Mouse (Mus musculus): ENCODE results near the gene AI467606. TPM values are rescaled to one million over a fixed set of nuclear protein-coding genes. Genes with fewer than 3 reads are reported as not detected.

AI467606 gene
- polyA plus RNA-seq, 1 experiment = 1.6 TPM

DNA sequence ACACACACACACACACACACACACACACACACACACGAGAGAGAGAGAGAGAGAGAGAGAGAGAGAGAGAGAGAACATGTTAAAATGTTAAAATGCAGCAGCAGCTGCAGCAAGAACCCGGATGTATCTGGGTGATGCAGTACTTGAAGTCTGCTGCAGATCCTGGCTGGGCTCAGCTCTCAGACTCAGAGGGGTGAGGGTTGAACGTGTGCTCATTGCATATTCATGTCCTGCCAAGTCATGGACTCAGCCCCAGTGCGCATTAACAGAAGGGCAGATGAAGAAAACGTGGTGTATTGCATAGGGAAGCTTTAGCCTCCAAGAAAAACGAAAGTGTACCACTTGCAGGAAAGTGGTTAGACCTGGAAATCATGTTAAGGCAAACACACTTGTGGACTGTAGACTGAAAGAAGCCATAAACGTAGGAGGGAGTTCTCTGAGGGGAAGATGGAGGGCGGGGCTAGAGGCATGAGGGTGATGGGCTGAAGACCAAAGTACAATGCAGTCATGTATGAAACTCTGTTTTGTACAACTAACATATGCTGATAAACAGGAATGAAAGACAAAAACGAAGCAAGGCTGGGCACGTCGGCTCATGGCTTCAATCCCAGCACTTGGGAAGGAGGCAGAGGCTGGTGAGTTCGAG is 22.6 kb downstream of the AI467606 start:
- Histone ChIP-seq H3K9ac (ENCODE audit: low read depth, poor library complexity, severe bottlenecking) (no peak overlapping the region), H3K9me3 (replicated peaks; ENCODE audit: control insufficient read depth, insufficient read depth, low read length, poor library complexity, severe bottlenecking) (no peaks in the 10 kb centered on the region), H3K4me3 (ENCODE audit: low read depth, low read length) (no peak overlapping the region), H3K27ac (ENCODE audit: insufficient read depth, low read length) (no peak overlapping the region), H3K4me1 (ENCODE audit: control insufficient read depth, insufficient read depth, low read length) (peaks cover 12% of the 10 kb centered on the region), H3K27me3 (ENCODE audit: control insufficient read depth, insufficient read depth, low read length, poor library complexity, severe bottlenecking) (no peaks in the 10 kb centered on the region), H3K36me3 (ENCODE audit: control insufficient read depth, insufficient read depth, low read length, poor library complexity, severe bottlenecking) (no peaks in the 10 kb centered on the region)
- no peak for TF ChIP-seq POLR2A (IDR thresholded peaks at IDR 0.05; ENCODE audit: insufficient read depth, low read length)
- no peak for TF ChIP-seq CTCF (IDR thresholded peaks at IDR 0.05; ENCODE audit: low read depth, low read length)
- no peak for TF ChIP-seq EP300 (IDR thresholded peaks at IDR 0.05; ENCODE audit: insufficient read depth, low read depth, low read length)

DNA sequence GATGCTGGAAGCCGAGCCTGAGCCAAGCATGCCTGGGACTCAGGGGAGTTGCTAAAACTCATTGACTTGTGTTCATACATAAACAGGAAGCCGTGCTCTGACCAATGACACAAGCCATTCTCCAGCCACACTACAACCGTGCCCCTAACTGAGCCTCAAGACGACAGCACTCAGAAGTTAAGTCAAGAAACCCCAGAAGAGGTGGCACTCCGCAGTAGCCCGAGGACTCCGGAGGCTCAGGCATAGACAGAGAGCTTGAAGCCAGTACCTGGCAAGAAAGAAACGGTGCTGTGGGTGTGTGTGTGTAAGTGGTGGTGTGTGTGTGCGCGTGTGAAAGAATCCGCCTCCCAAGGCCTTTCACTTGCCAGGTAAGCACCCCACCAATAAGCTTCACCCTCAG is 23.8 kb downstream of the AI467606 start:
- Histone ChIP-seq H3K36me3 (ENCODE audit: control insufficient read depth, insufficient read depth, low read length, poor library complexity, severe bottlenecking) (no peaks in the 10 kb centered on the region), H3K9me3 (replicated peaks; ENCODE audit: control insufficient read depth, insufficient read depth, low read length, poor library complexity, severe bottlenecking) (no peaks in the 10 kb centered on the region), H3K9ac (ENCODE audit: low read depth, poor library complexity, severe bottlenecking) (no peak overlapping the region), H3K27me3 (ENCODE audit: control insufficient read depth, insufficient read depth, low read length, poor library complexity, severe bottlenecking) (no peaks in the 10 kb centered on the region), H3K4me1 (ENCODE audit: control insufficient read depth, insufficient read depth, low read length) (peaks cover 17% of the 10 kb centered on the region), H3K4me3 (ENCODE audit: low read depth, low read length) (no peak overlapping the region), H3K27ac (ENCODE audit: insufficient read depth, low read length) (no peak overlapping the region)
- TF ChIP-seq EP300 (IDR thresholded peaks at IDR 0.05; ENCODE audit: insufficient read depth, low read depth, low read length) = no peak
- TF ChIP-seq POLR2A (IDR thresholded peaks at IDR 0.05; ENCODE audit: insufficient read depth, low read length) = no peak
- TF ChIP-seq CTCF (IDR thresholded peaks at IDR 0.05; ENCODE audit: low read depth, low read length) = no peak

DNA sequence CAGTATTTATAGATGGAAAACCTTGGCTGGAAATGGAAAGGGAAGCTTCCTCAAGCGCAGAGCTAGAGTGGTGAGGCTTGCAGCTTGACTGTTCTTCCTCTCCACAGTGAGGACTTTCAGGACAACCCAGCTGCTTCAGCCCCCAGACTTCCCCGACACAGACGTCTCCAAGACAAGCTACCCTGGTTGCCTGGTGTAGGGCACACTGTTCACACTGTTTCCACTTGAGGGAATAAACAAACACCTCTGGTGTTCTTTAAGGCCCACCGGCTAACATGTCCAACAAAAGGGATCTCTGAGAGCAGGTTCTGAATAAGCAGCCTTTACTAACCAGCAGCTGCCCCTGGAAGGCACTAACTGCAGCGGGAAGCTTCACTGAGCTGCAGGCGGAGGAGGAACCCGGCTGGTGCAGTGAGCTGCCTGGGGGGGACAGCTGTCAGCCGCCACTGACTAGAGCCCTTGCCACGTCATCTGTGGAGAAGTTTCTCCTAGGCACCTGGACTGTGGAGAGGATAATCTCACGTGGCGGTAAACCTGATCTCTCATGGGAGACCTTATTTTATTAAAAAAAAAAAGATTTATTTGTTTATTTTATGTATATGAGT is 25.3 kb downstream of the AI467606 start:
- H3K27me3 ChIP-seq (ENCODE audit: control insufficient read depth, insufficient read depth, low read length, poor library complexity, severe bottlenecking) = no peaks in the 10 kb centered on the region
- H3K4me3 ChIP-seq (ENCODE audit: low read depth, low read length) = no peak overlapping the region
- TF ChIP-seq CTCF (IDR thresholded peaks at IDR 0.05; ENCODE audit: low read depth, low read length) (no peak), EP300 (IDR thresholded peaks at IDR 0.05; ENCODE audit: insufficient read depth, low read depth, low read length) (no peak), POLR2A (IDR thresholded peaks at IDR 0.05; ENCODE audit: insufficient read depth, low read length) (no peak)
- H3K27ac ChIP-seq (ENCODE audit: insufficient read depth, low read length) = no peak overlapping the region
- peaks cover 19% of the 10 kb centered on the region for H3K4me1 ChIP-seq (ENCODE audit: control insufficient read depth, insufficient read depth, low read length)
- H3K9ac ChIP-seq (ENCODE audit: low read depth, poor library complexity, severe bottlenecking) = no peak overlapping the region
- no peaks in the 10 kb centered on the region for H3K36me3 ChIP-seq (ENCODE audit: control insufficient read depth, insufficient read depth, low read length, poor library complexity, severe bottlenecking)
- no peaks in the 10 kb centered on the region for H3K9me3 ChIP-seq (replicated peaks; ENCODE audit: control insufficient read depth, insufficient read depth, low read length, poor library complexity, severe bottlenecking)

DNA sequence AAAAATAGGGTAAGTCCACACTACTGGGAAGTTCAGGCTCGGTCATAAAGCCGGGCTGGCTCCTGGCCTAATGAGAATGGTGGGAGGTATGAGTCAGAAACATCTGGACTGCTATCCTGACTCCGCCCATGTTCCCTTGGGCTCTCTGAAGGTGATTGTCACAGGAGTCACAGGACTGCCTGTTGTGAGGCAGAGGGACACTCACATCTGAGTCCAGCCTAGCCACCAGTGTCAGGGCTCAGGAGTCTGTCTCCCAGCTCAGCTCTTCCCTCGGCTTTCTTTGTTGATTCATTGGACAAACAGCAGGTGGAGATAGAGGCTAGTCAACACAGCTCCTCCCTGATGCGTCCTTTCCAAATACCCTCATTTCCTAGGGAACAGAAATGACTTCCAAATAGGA is 26.8 kb downstream of the AI467606 start:
- Histone ChIP-seq H3K4me3 (ENCODE audit: low read depth, low read length) (no peak overlapping the region), H3K27ac (ENCODE audit: insufficient read depth, low read length) (no peak overlapping the region), H3K9me3 (replicated peaks; ENCODE audit: control insufficient read depth, insufficient read depth, low read length, poor library complexity, severe bottlenecking) (no peaks in the 10 kb centered on the region), H3K36me3 (ENCODE audit: control insufficient read depth, insufficient read depth, low read length, poor library complexity, severe bottlenecking) (no peaks in the 10 kb centered on the region), H3K4me1 (ENCODE audit: control insufficient read depth, insufficient read depth, low read length) (peaks cover 15% of the 10 kb centered on the region), H3K9ac (ENCODE audit: low read depth, poor library complexity, severe bottlenecking) (no peak overlapping the region), H3K27me3 (ENCODE audit: control insufficient read depth, insufficient read depth, low read length, poor library complexity, severe bottlenecking) (no peaks in the 10 kb centered on the region)
- TF ChIP-seq POLR2A (IDR thresholded peaks at IDR 0.05; ENCODE audit: insufficient read depth, low read length) (no peak), EP300 (IDR thresholded peaks at IDR 0.05; ENCODE audit: insufficient read depth, low read depth, low read length) (no peak), CTCF (IDR thresholded peaks at IDR 0.05; ENCODE audit: low read depth, low read length) (peak; percentile 24)

DNA sequence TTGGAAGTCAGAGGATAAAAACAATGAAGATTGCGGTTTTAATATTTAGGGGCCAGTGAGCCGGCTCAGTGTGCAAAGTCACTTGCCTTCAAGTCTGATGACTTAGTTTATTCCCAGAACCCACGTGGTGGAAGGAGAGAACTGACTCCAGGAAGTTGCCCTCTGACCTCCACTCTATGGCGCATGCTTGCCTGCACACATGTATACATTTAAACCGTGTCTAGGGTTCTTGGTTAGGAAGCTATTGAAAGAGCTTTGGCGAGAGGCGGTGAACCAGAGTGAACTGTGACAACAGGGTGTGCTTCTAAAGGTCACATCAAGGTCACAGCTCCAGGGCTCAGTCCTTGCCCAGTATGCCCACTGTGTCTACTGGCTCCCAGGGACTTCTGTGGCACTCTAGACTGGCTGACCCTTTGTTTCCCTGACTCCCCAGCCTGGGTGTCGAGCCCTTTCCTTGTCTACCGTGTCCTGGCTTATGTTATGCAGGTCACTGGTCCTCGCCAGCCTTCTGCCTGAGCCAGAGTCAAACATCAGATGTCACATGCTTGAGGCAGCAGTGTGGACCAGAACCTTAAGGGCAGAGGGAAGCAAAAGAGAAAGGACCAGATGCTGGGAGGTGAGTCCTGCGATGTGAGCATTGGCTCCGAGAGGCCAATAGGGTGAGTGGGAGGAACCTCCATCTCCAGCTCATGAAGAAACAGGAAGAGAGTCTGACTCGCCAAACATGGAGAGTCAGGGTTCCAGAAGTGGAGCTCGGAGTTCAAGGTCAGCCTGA is 27.7 kb downstream of the AI467606 start:
- Histone ChIP-seq H3K4me3 (ENCODE audit: low read depth, low read length) (no peak overlapping the region), H3K36me3 (ENCODE audit: control insufficient read depth, insufficient read depth, low read length, poor library complexity, severe bottlenecking) (no peaks in the 10 kb centered on the region), H3K4me1 (ENCODE audit: control insufficient read depth, insufficient read depth, low read length) (peaks cover 12% of the 10 kb centered on the region), H3K9me3 (replicated peaks; ENCODE audit: control insufficient read depth, insufficient read depth, low read length, poor library complexity, severe bottlenecking) (no peaks in the 10 kb centered on the region), H3K27ac (ENCODE audit: insufficient read depth, low read length) (no peak overlapping the region), H3K9ac (ENCODE audit: low read depth, poor library complexity, severe bottlenecking) (no peak overlapping the region), H3K27me3 (ENCODE audit: control insufficient read depth, insufficient read depth, low read length, poor library complexity, severe bottlenecking) (no peaks in the 10 kb centered on the region)
- no peak for TF ChIP-seq CTCF (IDR thresholded peaks at IDR 0.05; ENCODE audit: low read depth, low read length)
- TF ChIP-seq POLR2A (IDR thresholded peaks at IDR 0.05; ENCODE audit: insufficient read depth, low read length) = no peak
- no peak for TF ChIP-seq EP300 (IDR thresholded peaks at IDR 0.05; ENCODE audit: insufficient read depth, low read depth, low read length)

Measured in ES-Bruce4 (cell line).